Mouse (Mus musculus): ENCODE measurements at regions not wholly inside any gene's neighbourhood (a gene's known extent, or its start where the extent isn't known, plus 50 kb on each side); places are given as distances from the start of the nearest gene placed in this dataset.

- no peaks in the 10 kb centered on the region for H3K4me1 ChIP-seq (ENCODE audit: control insufficient read depth, insufficient read depth, low read length)
- H3K9ac ChIP-seq (ENCODE audit: low read depth, low read length) = no peak overlapping the region
- H3K79me2 ChIP-seq (replicated peaks; ENCODE audit: control insufficient read depth, insufficient read depth, low read length) = no peaks in the 10 kb centered on the region
- 83% methylated on average over 6 of the region's 6 CpGs for WGBS
- intact Hi-C loops (cut with DNase I) = no loop called here
- H3K4me3 ChIP-seq = no peak overlapping the region
- no peaks in the 10 kb centered on the region for H3K27me3 ChIP-seq (ENCODE audit: control insufficient read depth, insufficient read depth, low read length)
- TF ChIP-seq POLR2A (IDR thresholded peaks at IDR 0.05; ENCODE audit: insufficient read depth, low read depth, low read length) = no peak
- TF ChIP-seq CTCF (IDR thresholded peaks at IDR 0.05) = no peak
- TF ChIP-seq EP300 (IDR thresholded peaks at IDR 0.05; ENCODE audit: insufficient read depth, low read depth, low read length) = no peak
- no peaks in the 10 kb centered on the region for H3K36me3 ChIP-seq (ENCODE audit: control insufficient read depth, insufficient read depth, low read length)
- DNase-seq = no peak
- no peak overlapping the region for H3K27ac ChIP-seq
Observed at GRCm38 (mm10) chr7:129727559-129727958, 135.9 kb downstream of the Wdr11 start.

- DNase-seq = no peak
- no peaks in the 10 kb centered on the region for H3K4me1 ChIP-seq (ENCODE audit: control insufficient read depth, insufficient read depth, low read length)
- intact Hi-C loops (cut with DNase I) = no loop called here
- no peak for TF ChIP-seq CTCF (IDR thresholded peaks at IDR 0.05)
- no peak for TF ChIP-seq EP300 (IDR thresholded peaks at IDR 0.05; ENCODE audit: insufficient read depth, low read depth, low read length)
- no peak for TF ChIP-seq POLR2A (IDR thresholded peaks at IDR 0.05; ENCODE audit: insufficient read depth, low read depth, low read length)
- H3K36me3 ChIP-seq (ENCODE audit: control insufficient read depth, insufficient read depth, low read length) = no peaks in the 10 kb centered on the region
- 54% methylated on average over 11 of the region's 11 CpGs for WGBS
- H3K27me3 ChIP-seq (ENCODE audit: control insufficient read depth, insufficient read depth, low read length) = no peaks in the 10 kb centered on the region
- no peak overlapping the region for H3K4me3 ChIP-seq
- no peaks in the 10 kb centered on the region for H3K79me2 ChIP-seq (replicated peaks; ENCODE audit: control insufficient read depth, insufficient read depth, low read length)
- H3K27ac ChIP-seq = no peak overlapping the region
- H3K9ac ChIP-seq (ENCODE audit: low read depth, low read length) = no peak overlapping the region
Observed at GRCm38 (mm10) chr7:129729709-129730238, 138.1 kb downstream of the Wdr11 start.

- Histone ChIP-seq H3K9ac (ENCODE audit: low read depth, low read length) (no peak overlapping the region), H3K79me2 (replicated peaks; ENCODE audit: control insufficient read depth, insufficient read depth, low read length) (no peaks in the 10 kb centered on the region), H3K27me3 (ENCODE audit: control insufficient read depth, insufficient read depth, low read length) (no peaks in the 10 kb centered on the region), H3K4me3 (no peak overlapping the region), H3K27ac (no peak overlapping the region), H3K36me3 (ENCODE audit: control insufficient read depth, insufficient read depth, low read length) (no peaks in the 10 kb centered on the region), H3K4me1 (ENCODE audit: control insufficient read depth, insufficient read depth, low read length) (no peaks in the 10 kb centered on the region)
- DNase-seq = no peak
- TF ChIP-seq CTCF (IDR thresholded peaks at IDR 0.05) (no peak), EP300 (IDR thresholded peaks at IDR 0.05; ENCODE audit: insufficient read depth, low read depth, low read length) (no peak), POLR2A (IDR thresholded peaks at IDR 0.05; ENCODE audit: insufficient read depth, low read depth, low read length) (no peak)
- intact Hi-C loops (cut with DNase I) = no loop called here
- 40% methylated on average over 7 of the region's 7 CpGs for WGBS
Observed at GRCm38 (mm10) chr7:129730785-129731352, 139.2 kb downstream of the Wdr11 start.

- no peaks in the 10 kb centered on the region for H3K36me3 ChIP-seq (ENCODE audit: control insufficient read depth, insufficient read depth, low read length)
- intact Hi-C loops (cut with DNase I) = no loop called here
- WGBS = 73% methylated on average over 4 of the region's 4 CpGs
- H3K27me3 ChIP-seq (ENCODE audit: control insufficient read depth, insufficient read depth, low read length) = 0 out of 2 replicates have a peak, but pooled peaks cover 1% of the 10 kb centered on the region
- H3K9ac ChIP-seq (ENCODE audit: low read depth, low read length) = no peak overlapping the region
- DNase-seq = no peak
- TF ChIP-seq EP300 (IDR thresholded peaks at IDR 0.05; ENCODE audit: insufficient read depth, low read depth, low read length) = no peak
- TF ChIP-seq CTCF (IDR thresholded peaks at IDR 0.05) = no peak
- no peak for TF ChIP-seq POLR2A (IDR thresholded peaks at IDR 0.05; ENCODE audit: insufficient read depth, low read depth, low read length)
- no peaks in the 10 kb centered on the region for H3K79me2 ChIP-seq (replicated peaks; ENCODE audit: control insufficient read depth, insufficient read depth, low read length)
- H3K4me1 ChIP-seq (ENCODE audit: control insufficient read depth, insufficient read depth, low read length) = no peaks in the 10 kb centered on the region
- H3K27ac ChIP-seq = no peak overlapping the region
- H3K4me3 ChIP-seq = no peak overlapping the region
Observed at GRCm38 (mm10) chr7:129742657-129743056, 151.0 kb downstream of the Wdr11 start.

GRCm38 (mm10) chr7:129743955-129744666 lies 152.4 kb downstream of the Wdr11 start:
- no peak for TF ChIP-seq POLR2A (IDR thresholded peaks at IDR 0.05; ENCODE audit: insufficient read depth, low read depth, low read length)
- TF ChIP-seq EP300 (IDR thresholded peaks at IDR 0.05; ENCODE audit: insufficient read depth, low read depth, low read length) = no peak
- no peak for TF ChIP-seq CTCF (IDR thresholded peaks at IDR 0.05)
- DNase-seq = no peak
- H3K9ac ChIP-seq (ENCODE audit: low read depth, low read length) = no peak overlapping the region
- no peak overlapping the region for H3K27ac ChIP-seq
- intact Hi-C loops (cut with DNase I) = no loop called here
- H3K4me3 ChIP-seq = no peak overlapping the region
- no peaks in the 10 kb centered on the region for H3K36me3 ChIP-seq (ENCODE audit: control insufficient read depth, insufficient read depth, low read length)
- no peaks in the 10 kb centered on the region for H3K4me1 ChIP-seq (ENCODE audit: control insufficient read depth, insufficient read depth, low read length)
- H3K79me2 ChIP-seq (replicated peaks; ENCODE audit: control insufficient read depth, insufficient read depth, low read length) = no peaks in the 10 kb centered on the region
- H3K27me3 ChIP-seq (ENCODE audit: control insufficient read depth, insufficient read depth, low read length) = 0 out of 2 replicates have a peak, but pooled peaks cover 1% of the 10 kb centered on the region
- 69% methylated on average over 16 of the region's 16 CpGs for WGBS

- no peaks in the 10 kb centered on the region for H3K36me3 ChIP-seq (ENCODE audit: control insufficient read depth, insufficient read depth, low read length)
- no peak for DNase-seq
- 0 out of 2 replicates have a peak, but pooled peaks cover 1% of the 10 kb centered on the region for H3K27me3 ChIP-seq (ENCODE audit: control insufficient read depth, insufficient read depth, low read length)
- no peak overlapping the region for H3K4me3 ChIP-seq
- H3K4me1 ChIP-seq (ENCODE audit: control insufficient read depth, insufficient read depth, low read length) = no peaks in the 10 kb centered on the region
- H3K27ac ChIP-seq = no peak overlapping the region
- H3K9ac ChIP-seq (ENCODE audit: low read depth, low read length) = no peak overlapping the region
- intact Hi-C loops (cut with DNase I) = no loop called here
- 56% methylated on average over 5 of the region's 5 CpGs for WGBS
- H3K79me2 ChIP-seq (replicated peaks; ENCODE audit: control insufficient read depth, insufficient read depth, low read length) = no peaks in the 10 kb centered on the region
- TF ChIP-seq CTCF (IDR thresholded peaks at IDR 0.05) (no peak), EP300 (IDR thresholded peaks at IDR 0.05; ENCODE audit: insufficient read depth, low read depth, low read length) (no peak), POLR2A (IDR thresholded peaks at IDR 0.05; ENCODE audit: insufficient read depth, low read depth, low read length) (no peak)
Observed at GRCm38 (mm10) chr7:129746639-129747038, 155.0 kb downstream of the Wdr11 start.

Data from heart, adult 2 months (tissue).